Mouse (Mus musculus): ENCODE data around the gene Rpl9.

The Rpl9 gene

GRCm38 (mm10) chr5:65390648-65391644, at the start of gene Rpl9, which contains the start of gene Lias:
TSS of gene Rpl9 (minus strand) at chr5:65391444.
TSS of gene Lias (plus strand) at chr5:65391497.
- DNase-seq (ENCODE audit: low spot score in 2 of 2) = peak; percentile 97 to 99

GRCm38 (mm10) chr5:65438041-65438440, 46.8 kb upstream of the Rpl9 start:
- no peak for DNase-seq (ENCODE audit: low spot score in 2 of 2)

GRCm38 (mm10) chr5:65435806-65436561, 44.7 kb upstream of the Rpl9 start, which contains the start of gene Ugdh:
TSS of gene Ugdh (minus strand) at chr5:65435949.
- DNase-seq (ENCODE audit: low spot score in 2 of 2) = peak; percentile 95 to 96

GRCm38 (mm10) chr5:65435363-65435805, 44.1 kb upstream of the Rpl9 start:
- no peak for DNase-seq (ENCODE audit: low spot score in 2 of 2)

- peak; percentile 24 to 25 for DNase-seq (ENCODE audit: low spot score in 2 of 2)
These were observed 43.5 kb upstream of the Rpl9 start for GRCm38 (mm10) chr5:65434471-65435362.

- no peak for DNase-seq (ENCODE audit: low spot score in 2 of 2)
These were observed 38.2 kb upstream of the Rpl9 start for GRCm38 (mm10) chr5:65429441-65429840.

GRCm38 (mm10) chr5:65428321-65428720, 37.1 kb upstream of the Rpl9 start:
- DNase-seq (ENCODE audit: low spot score in 2 of 2) = no peak

GRCm38 (mm10) chr5:65425251-65425650, 34.0 kb upstream of the Rpl9 start:
- DNase-seq (ENCODE audit: low spot score in 2 of 2) = no peak

GRCm38 (mm10) chr5:65424215-65424614, 33.0 kb upstream of the Rpl9 start:
- DNase-seq (ENCODE audit: low spot score in 2 of 2) = no peak

- no peak for DNase-seq (ENCODE audit: low spot score in 2 of 2)
These were observed 31.6 kb upstream of the Rpl9 start for GRCm38 (mm10) chr5:65422803-65423202.

- DNase-seq (ENCODE audit: low spot score in 2 of 2) = no peak
These were observed 29.6 kb upstream of the Rpl9 start for GRCm38 (mm10) chr5:65420822-65421221.

- DNase-seq (ENCODE audit: low spot score in 2 of 2) = no peak
These were observed 27.9 kb upstream of the Rpl9 start for GRCm38 (mm10) chr5:65419136-65419535.

GRCm38 (mm10) chr5:65415653-65416458, 24.6 kb upstream of the Rpl9 start:
- no peak for DNase-seq (ENCODE audit: low spot score in 2 of 2)

- no peak for DNase-seq (ENCODE audit: low spot score in 2 of 2)
These were observed 16.7 kb upstream of the Rpl9 start for GRCm38 (mm10) chr5:65407989-65408388.

- peak; percentile 51 to 76 for DNase-seq (ENCODE audit: low spot score in 2 of 2)
These were observed 10.2 kb upstream of the Rpl9 start for GRCm38 (mm10) chr5:65401251-65401994.

- DNase-seq (ENCODE audit: low spot score in 2 of 2) = no peak
These were observed 3.2 kb upstream of the Rpl9 start for GRCm38 (mm10) chr5:65394425-65394824.

GRCm38 (mm10) chr5:65391753-65392152, 509 bp upstream of the Rpl9 start:
- DNase-seq (ENCODE audit: low spot score in 2 of 2) = no peak

- DNase-seq (ENCODE audit: low spot score in 2 of 2) = no peak
These were observed 4.0 kb downstream of the Rpl9 start for GRCm38 (mm10) chr5:65387008-65387867.

GRCm38 (mm10) chr5:65385704-65386103, 5.5 kb downstream of the Rpl9 start:
- no peak for DNase-seq (ENCODE audit: low spot score in 2 of 2)

Data from frontal cortex, postnatal 10 days (tissue).